ENCODE assay signal across 36 mouse cellular contexts in genomic region chr16:22901326-22901725, GRCm38 (mm10). TPM values are rescaled to one million over a fixed set of nuclear protein-coding genes. Genes with fewer than 3 reads are reported as not detected.
"Had no signal": no experiment of that assay in that cellular context is flagged by ENCODE, and none has a peak within 500 bp of the region (broad histone marks: within the 10 kb centered on the region; RNA-seq: fewer than 3 reads in every experiment).

No protein-coding gene starts in this region.

- H3K9me3 ChIP-seq: heart, embryonic 13.5 days; heart, embryonic 15.5 days; hindbrain, embryonic 13.5 days; hindbrain, embryonic 15.5 days; limb, embryonic 13.5 days; limb, embryonic 15.5 days had no signal

- H3K27ac ChIP-seq: heart, adult 2 months; heart, embryonic 13.5 days; heart, embryonic 15.5 days; hindbrain, embryonic 13.5 days; hindbrain, embryonic 15.5 days; hindbrain, postnatal 0 days; limb, embryonic 13.5 days; limb, embryonic 15.5 days; liver, embryonic 14.5 days had no signal

- H3K4me1 ChIP-seq: heart, embryonic 13.5 days; heart, embryonic 15.5 days; hindbrain, embryonic 15.5 days had no signal

- H3K4me3 ChIP-seq: heart, adult 2 months; heart, embryonic 13.5 days; heart, embryonic 15.5 days; hindbrain, embryonic 13.5 days; hindbrain, embryonic 15.5 days; limb, embryonic 13.5 days; limb, embryonic 15.5 days had no signal

- H3K4me2 ChIP-seq: heart, embryonic 11.5 days; heart, embryonic 13.5 days; heart, embryonic 15.5 days; hindbrain, embryonic 13.5 days; hindbrain, embryonic 15.5 days; limb, embryonic 13.5 days; limb, embryonic 15.5 days had no signal

- H3K36me3 ChIP-seq: heart, embryonic 13.5 days; heart, embryonic 15.5 days; hindbrain, embryonic 13.5 days; hindbrain, embryonic 15.5 days; limb, embryonic 13.5 days; limb, embryonic 15.5 days had no signal

- H3K9ac ChIP-seq: heart, embryonic 13.5 days; heart, embryonic 15.5 days; hindbrain, embryonic 13.5 days; hindbrain, embryonic 15.5 days; limb, embryonic 13.5 days; limb, embryonic 15.5 days; liver, embryonic 14.5 days had no signal

- DNase-seq: gastrocnemius, postnatal 14 days; gastrocnemius, postnatal 36 days; heart, adult 11 months; heart, adult 2 months; heart, postnatal 14 days; heart, postnatal 36 days; kidney, adult 11 months; kidney, postnatal 14 days; layer of hippocampus, adult 9-11 months; layer of hippocampus, postnatal 36 days; left cerebral cortex, postnatal 4 days; lung, adult 18-20 months had no signal

- ATAC-seq: hindbrain, postnatal 0 days; intestine, embryonic 16.5 days had no signal

- H3K27me3 ChIP-seq: heart, embryonic 13.5 days; heart, embryonic 15.5 days; hindbrain, embryonic 13.5 days; hindbrain, embryonic 15.5 days; limb, embryonic 13.5 days had no signal

RNA-seq across cellular contexts. Expression of gene Ahsg, which starts 10.2 kb away (rescaled TPM):
- total RNA-seq: hematopoietic stem cell, adult 5-6 weeks; hindbrain, postnatal 0 days; layer of hippocampus, adult 18-20 months; layer of hippocampus, adult 8-10 months; layer of hippocampus, postnatal 14 days; layer of hippocampus, postnatal 36 days; left cerebral cortex, adult 18-20 months; left cerebral cortex, postnatal 10 days; left cerebral cortex, postnatal 25 days; left cerebral cortex, postnatal 4 days had no signal
- polyA plus RNA-seq: hindbrain, embryonic 11.5 days; hindbrain, embryonic 13.5 days; hindbrain, postnatal 0 days; limb, embryonic 11.5 days; limb, embryonic 13.5 days had no signal

RNA-seq across cellular contexts. Expression of gene Fetub, which starts 16.8 kb away (rescaled TPM):
- total RNA-seq: gastrocnemius, postnatal 14 days; heart, postnatal 14 days; hematopoietic stem cell, adult 5-6 weeks; hindbrain, postnatal 0 days; layer of hippocampus, postnatal 36 days; left cerebral cortex, adult 18-20 months; left cerebral cortex, adult 8-10 months; left cerebral cortex, postnatal 25 days; left cerebral cortex, postnatal 4 days had no signal
- polyA plus RNA-seq: heart, embryonic 13.5 days; heart, embryonic 15.5 days; heart, postnatal 0 days; hindbrain, embryonic 11.5 days; hindbrain, embryonic 13.5 days; hindbrain, embryonic 15.5 days; intestine, embryonic 14.5 days; limb, embryonic 11.5 days; limb, embryonic 13.5 days had no signal

RNA-seq across cellular contexts. Expression of gene Hrg, which starts 49.5 kb away (rescaled TPM):
- total RNA-seq: gastrocnemius, adult 8-10 months; gastrocnemius, postnatal 14 days; gastrocnemius, postnatal 36 days; heart, adult 2 months; heart, postnatal 14 days; heart, postnatal 36 days; hematopoietic stem cell, adult 5-6 weeks; hindbrain, postnatal 0 days; layer of hippocampus, adult 18-20 months; layer of hippocampus, adult 8-10 months; layer of hippocampus, postnatal 14 days; layer of hippocampus, postnatal 36 days; left cerebral cortex, adult 18-20 months; left cerebral cortex, adult 8-10 months; left cerebral cortex, postnatal 10 days; left cerebral cortex, postnatal 25 days; left cerebral cortex, postnatal 4 days had no signal
- polyA plus RNA-seq: gonadal fat pad, adult 2 months; heart, adult 2 months; heart, embryonic 11.5 days; heart, embryonic 13.5 days; heart, embryonic 15.5 days; heart, postnatal 0 days; hindbrain, embryonic 13.5 days; hindbrain, embryonic 15.5 days; hindbrain, postnatal 0 days; intestine, embryonic 14.5 days; intestine, embryonic 16.5 days; limb, embryonic 11.5 days; limb, embryonic 13.5 days; limb, embryonic 15.5 days had no signal
